Mouse (Mus musculus) spleen, adult 18-20 months (tissue): Measurements from ENCODE around the gene Cul1.

Experiments
- DNase-seq, 2 experiments: peaks; one replicate each; pipeline ENCODE4 v3.0.0; 2022; ENCODE audit warnings: mixed read lengths in 2 of 2

Gene Cul1

GRCm38 (mm10) chr6:47482027-47482426 is 28.8 kb downstream of the Cul1 start:
- DNase-seq, result no peak

DNA sequence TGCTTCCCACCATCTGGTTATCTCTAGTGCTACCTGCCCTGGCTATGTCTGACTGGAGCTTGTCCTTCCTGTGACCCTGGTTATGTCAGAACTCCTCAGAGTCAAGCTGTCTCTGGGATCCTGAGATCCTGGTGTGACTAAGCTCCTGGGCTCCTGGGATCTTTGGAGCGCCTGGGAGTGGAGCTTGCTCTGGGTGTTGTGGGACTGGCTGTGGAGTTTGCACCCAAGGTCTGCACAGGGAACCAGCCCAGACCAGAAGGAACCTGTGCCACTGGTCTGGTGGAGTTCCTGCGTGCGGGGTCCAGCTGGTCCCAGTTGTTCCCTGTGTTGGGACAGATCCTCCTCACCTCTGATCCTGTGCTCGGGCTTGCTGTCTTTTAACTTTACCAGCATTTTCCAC is 41.4 kb downstream of the Cul1 start:
- no peak for DNase-seq

GRCm38 (mm10) chr6:47520030-47520429 is 66.8 kb downstream of the Cul1 start:
- no peak for DNase-seq

DNA sequence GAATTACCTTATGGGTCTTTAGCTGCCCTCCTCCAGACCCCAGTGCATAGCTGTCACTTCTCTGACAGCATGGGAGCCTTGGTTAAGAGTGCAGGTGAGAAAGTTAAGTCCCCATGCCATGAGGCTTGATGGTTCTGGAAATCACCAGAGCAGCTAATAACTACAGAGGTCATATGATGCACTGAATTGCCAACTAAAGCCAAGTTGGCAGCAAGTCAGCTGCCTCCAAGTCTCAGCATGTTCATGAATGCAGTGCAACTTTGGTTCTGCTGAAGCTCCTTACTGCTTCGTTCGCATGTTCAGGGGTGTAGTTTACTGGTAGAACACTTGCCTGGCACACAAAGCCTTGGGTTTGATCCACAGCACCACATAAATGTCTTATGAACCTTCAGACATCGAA is 69.2 kb downstream of the Cul1 start:
- no peak for DNase-seq

DNA sequence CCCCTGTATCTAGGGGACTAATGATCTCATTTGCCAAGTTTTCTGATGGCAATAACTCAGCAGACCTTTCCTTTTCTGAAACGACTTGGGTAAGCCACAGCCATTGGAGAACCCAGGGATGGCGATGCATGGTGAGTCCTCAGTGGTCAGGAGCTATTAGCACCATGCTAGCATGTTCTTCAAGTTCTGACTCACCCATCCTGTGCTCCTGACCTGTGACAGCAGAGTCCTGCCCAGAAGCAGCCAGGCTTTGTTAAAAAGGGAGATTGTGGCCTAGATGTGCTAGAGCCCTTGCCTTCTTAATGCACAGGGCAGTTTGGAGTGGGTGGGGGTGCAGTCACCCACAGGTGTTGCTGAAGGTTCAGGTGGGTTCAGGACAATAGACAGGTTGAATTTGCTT is 71.8 kb downstream of the Cul1 start:
- no peak for DNase-seq

GRCm38 (mm10) chr6:47526446-47526845 is 73.2 kb downstream of the Cul1 start:
- DNase-seq, result no peak

DNA sequence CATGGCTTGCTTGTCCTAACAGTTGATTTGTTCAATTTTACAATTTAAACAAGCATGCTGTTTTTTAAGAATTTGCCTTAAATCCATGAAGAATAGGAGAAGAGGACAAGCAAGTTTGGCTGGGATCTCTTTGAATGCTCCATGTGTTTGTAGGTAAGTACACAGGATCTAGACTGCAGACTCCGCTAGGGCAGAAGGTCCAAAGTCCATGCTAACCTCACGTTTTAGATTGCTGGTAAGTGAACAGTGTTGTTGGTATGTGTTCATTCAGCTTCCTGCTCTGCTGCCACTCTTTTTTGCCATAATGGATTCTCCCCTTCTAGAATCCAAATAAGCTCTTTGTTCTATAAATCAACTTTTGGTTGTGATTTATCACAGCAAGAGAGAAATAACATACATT is 73.9 kb downstream of the Cul1 start:
- no peak for DNase-seq

DNA sequence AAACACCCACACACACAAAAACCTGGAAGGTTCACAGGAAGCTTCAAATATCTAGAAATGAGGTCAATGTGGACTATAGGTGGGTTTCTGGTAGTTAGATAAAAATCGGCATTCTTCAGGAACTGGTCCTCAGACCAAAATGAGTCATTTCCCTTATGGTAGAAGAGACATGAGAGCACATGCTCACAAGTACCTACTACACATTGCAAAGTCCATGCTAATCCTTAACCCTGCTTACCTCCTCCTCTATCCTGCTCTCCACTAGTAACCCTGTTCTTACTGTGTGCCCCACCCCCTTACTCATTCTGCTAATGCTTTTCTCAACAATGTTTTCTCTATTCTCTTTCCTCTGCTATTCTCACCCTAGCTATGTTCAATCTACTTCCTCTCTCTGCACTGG is 74.5 kb downstream of the Cul1 start:
- no peak for DNase-seq

DNA sequence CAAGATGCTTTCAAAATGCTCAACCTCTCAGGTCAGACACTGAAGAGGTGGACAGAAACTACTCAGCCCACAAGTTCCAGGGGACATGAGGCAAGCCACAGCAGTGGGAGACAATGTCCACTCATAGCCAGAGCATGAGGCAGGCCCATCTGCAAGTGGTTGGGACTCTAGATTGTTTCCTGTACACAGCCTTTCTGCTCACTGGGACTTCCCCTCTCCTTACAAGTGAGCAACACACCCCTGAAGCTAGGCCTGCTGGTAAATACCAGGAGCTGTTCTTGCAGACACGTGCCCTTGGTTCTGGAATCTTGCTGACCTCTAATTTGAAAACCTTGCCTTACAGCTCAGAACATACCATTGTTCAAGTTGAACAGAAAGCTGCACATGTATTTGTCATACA is 79.3 kb downstream of the Cul1 start:
- DNase-seq, result no peak

DNA sequence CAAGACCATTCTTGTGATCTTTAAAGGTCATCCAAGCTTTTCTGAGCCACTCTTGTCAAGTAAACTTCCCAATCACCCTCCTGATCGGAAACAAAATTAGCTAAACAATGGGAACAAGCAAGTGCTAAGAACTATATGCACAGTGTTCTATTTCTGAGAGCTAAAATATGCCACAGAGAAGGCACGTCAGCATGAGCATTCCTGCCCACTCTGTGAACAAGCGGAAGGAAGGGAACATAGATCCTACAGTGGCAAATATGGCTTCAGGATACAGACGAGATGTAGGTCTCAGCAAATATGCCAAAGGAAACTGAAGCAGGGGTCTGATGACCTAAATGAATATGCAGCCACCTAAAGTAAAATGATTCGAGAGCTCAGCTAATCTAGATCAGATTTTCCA is 82.1 kb downstream of the Cul1 start:
- no peak for DNase-seq

GRCm38 (mm10) chr6:47552280-47552679 is 99.1 kb downstream of the Cul1 start:
- DNase-seq, result no peak

DNA sequence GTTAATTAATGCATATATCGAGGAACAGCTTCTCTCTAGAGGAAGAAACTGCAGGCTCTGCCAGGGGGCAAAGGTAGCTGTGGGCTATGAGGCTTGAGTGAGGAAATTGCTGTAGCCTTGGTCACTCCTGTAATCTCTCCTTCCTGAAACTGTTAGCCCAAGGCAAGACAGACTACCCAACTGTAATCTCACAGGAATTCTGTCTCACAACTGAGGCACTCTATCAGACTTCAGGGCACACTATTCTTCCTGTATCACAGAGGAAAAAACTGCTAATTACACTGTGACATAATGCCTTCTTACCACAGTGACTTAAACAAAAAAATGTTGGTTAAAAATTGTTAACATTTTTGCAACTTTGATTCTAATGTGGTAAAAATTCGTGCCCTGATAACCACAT is 106.1 kb downstream of the Cul1 start:
- no peak for DNase-seq

DNA sequence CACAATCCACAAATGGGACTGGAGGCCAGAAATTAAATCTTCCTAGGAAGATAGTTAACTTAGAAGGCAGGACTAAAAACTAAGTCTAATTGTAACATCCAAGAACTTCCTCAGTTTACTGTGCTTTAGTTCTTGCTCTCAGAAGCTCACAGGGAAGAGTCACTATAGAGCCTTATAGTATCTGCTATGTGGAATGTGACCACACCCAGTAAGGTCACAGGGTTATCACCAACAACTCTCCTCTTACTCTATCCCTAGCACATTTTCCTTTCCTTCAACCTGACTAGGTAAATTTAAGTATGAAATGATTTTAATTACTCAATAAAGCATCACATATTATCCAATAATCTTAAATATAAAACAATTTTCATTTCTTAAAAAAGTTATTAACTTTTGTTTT is 107.2 kb downstream of the Cul1 start:
- DNase-seq, result no peak

GRCm38 (mm10) chr6:47560846-47561245 is 107.6 kb downstream of the Cul1 start:
- no peak for DNase-seq

DNA sequence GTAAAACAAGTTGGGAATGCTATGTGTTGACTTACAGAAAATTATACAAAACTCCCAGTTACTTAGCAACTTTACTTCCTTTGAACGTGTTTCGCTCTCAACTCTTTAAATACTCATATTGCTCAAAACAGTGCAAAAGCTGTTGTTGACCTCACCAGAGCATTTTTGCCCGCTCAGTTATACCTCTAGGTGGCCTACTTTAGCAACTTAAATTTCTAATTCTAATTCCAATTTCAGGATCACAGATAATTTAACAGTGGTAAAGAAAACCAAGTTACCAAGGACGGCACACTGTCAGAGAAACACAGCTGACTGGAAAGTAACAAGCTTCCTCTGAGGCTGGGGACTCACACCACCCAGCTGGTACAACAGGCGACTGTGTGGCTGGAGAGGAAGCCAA is 108.2 kb downstream of the Cul1 start:
- DNase-seq, result no peak

GRCm38 (mm10) chr6:47565326-47566035 is 112.3 kb downstream of the Cul1 start:
- no peak for DNase-seq

GRCm38 (mm10) chr6:47572887-47573286 is 119.7 kb downstream of the Cul1 start:
- DNase-seq, result no peak
